Mouse (Mus musculus): Measurements from ENCODE around the gene Gm20795. TPM values are rescaled to one million over a fixed set of nuclear protein-coding genes. Genes with fewer than 3 reads are reported as not detected.
"Not testable (repeated sequence)": the region's sequence is repeated elsewhere in the genome, so short reads cannot be mapped to it uniquely, and the experiment has no call there.

Gm20795 gene
- polyA plus RNA-seq (2015; fragmentation: Nextera tagmentation; extraction: Ambion mirVana): not detected in 2 replicates

DNA sequence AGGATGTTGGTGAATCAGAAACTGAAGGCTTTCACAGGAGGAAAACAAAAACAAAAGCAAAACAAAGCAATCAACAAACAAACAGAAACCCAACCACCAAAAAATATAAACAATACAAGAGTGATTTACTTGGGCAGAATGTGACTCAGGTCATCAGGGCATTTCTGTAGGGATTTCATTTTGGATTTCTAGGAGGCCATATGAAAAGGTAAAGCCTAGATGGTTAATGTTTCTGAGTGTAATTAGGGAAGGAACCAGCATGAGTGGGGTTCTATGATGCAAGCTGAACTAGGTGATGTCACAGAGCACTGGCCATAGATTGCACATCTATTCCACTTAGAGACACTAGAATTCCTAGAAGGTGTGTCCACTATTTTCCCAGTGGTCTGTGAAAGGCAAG is at the start of gene Gm20795:
TSS of gene Gm20795 (plus strand) at position 301 of the 400 bp plus-strand sequence.
- not testable (repeated sequence) for H3K27ac ChIP-seq; H3K9me3 ChIP-seq; H3K4me3 ChIP-seq; H3K4me1 ChIP-seq; H3K36me3 ChIP-seq; H3K9ac ChIP-seq; H3K4me2 ChIP-seq (replicated peaks); H3K27me3 ChIP-seq; ATAC-seq (ENCODE audit: low FRiP score, low read depth)

DNA sequence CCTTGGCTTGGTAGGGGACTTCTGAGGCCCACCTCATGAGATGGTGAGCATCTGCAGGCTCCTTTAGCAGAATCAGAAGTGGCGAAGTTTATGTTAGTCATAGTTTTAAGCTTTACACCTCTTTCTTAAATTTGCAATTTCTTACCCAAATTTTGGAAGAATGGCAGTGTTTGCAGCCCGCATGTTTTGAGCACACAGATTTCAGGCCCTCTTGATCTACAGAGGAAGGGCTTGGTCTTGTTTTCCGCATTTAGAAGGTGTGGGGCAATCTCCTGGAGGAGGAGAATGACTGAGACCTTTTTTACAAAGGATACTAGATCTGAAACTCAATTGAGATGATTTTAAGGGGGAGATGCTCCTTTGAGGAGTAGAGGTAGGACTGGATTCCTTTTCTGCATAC is 29.0 kb upstream of the Gm20795 start, which contains the start of gene Gm21797:
TSS of gene Gm21797 (minus strand) at position 101 of the 400 bp plus-strand sequence.
- not testable (repeated sequence) for H3K4me1 ChIP-seq; H3K27me3 ChIP-seq; H3K27ac ChIP-seq; H3K36me3 ChIP-seq; H3K4me2 ChIP-seq (replicated peaks); H3K4me3 ChIP-seq; H3K9me3 ChIP-seq; ATAC-seq (ENCODE audit: low FRiP score, low read depth); H3K9ac ChIP-seq
- no CpG with 5 or more reads among the region's 3 CpGs for WGBS

Other genes starting within 250 kb of the Gm20795 start
- not detected in 2 replicates for gene Gm21852, start 152.9 kb upstream of the Gm20795 start, polyA plus RNA-seq (2015; fragmentation: Nextera tagmentation; extraction: Ambion mirVana)
- gene Gm21797, start 29.1 kb upstream of the Gm20795 start, polyA plus RNA-seq (2015; fragmentation: Nextera tagmentation; extraction: Ambion mirVana): not detected in 2 replicates

All from limb, embryonic 13.5 days (tissue).